Mouse (Mus musculus) layer of hippocampus, adult 6 months (tissue): ENCODE results near the gene Zbtb8a. TPM values are rescaled to one million over a fixed set of nuclear protein-coding genes. Genes with fewer than 3 reads are reported as not detected.

Experiments used
- long read RNA-seq, 2 experiments: library from polyadenylated mRNA; unstranded; transcript quantifications; one replicate each; pipeline ENCODE4 v2.0.0; 2019 to 2020
- polyA plus RNA-seq: library from polyadenylated mRNA; unstranded; fragments of <200 nt; fragmentation: Nextera tagmentation; gene quantifications from 2 replicates; pipeline ENCODE4 v1.2.3, GENCODE M21; 2021

Gene Zbtb8a
- 4.4 and 4.9 TPM in 2 replicates for polyA plus RNA-seq
- long read RNA-seq, experiment 1, transcript Zbtb8a-201 (5 exons, 2,321 nt): major isoform, 11 of 14 reads
- long read RNA-seq, experiment 1, partial matches to known transcripts: 3 of 14 reads
- long read RNA-seq, experiment 1, other reads (novel, unspliced or antisense): 0 of 14 reads
- long read RNA-seq, experiment 2, transcript Zbtb8a-201 (5 exons, 2,321 nt): major isoform, 25 of 27 reads
- long read RNA-seq, experiment 2, partial matches to known transcripts: 2 of 27 reads
- long read RNA-seq, experiment 2, other reads (novel, unspliced or antisense): 0 of 27 reads

DNA sequence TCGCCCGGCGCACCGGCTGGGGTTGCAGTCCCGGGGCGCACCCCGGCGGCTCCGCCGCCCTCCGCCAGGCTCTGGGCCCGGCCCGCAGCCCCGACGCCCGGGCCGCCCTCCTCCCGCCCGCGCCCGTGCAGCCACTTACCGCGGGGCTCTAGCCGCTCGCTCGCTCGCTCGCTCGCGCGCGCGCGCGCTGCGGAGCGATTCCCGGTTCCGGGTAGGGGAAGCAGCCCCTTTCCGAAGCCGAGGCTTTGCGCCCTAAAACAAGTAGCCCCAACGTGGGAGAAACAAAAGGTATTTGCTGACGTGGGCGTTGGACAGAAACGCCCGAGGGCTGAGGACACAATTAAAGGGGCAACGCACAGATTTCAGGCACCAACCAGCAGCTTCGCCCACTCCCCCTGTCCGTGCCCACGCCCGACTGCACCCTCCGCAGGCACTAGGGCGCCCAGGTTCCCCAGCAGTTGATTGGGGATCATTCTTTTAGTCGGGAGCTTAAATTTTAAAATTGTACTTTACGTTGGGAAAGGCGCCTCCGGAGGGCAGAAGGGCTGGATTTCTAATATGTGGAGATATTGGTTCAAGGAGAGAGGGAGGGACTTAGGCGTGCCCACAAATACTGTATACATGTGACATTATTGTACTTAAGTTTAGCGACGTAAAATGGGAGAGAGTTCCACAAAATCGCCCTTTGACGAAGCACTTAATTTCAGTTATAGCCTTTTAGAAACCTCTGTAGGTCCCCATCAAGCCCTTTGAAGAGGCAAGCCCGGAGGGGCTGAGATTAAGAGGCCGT, at the start of gene Zbtb8a:
Zbtb8a (minus strand) TSS at position 516 of the 790 bp plus-strand sequence.

DNA sequence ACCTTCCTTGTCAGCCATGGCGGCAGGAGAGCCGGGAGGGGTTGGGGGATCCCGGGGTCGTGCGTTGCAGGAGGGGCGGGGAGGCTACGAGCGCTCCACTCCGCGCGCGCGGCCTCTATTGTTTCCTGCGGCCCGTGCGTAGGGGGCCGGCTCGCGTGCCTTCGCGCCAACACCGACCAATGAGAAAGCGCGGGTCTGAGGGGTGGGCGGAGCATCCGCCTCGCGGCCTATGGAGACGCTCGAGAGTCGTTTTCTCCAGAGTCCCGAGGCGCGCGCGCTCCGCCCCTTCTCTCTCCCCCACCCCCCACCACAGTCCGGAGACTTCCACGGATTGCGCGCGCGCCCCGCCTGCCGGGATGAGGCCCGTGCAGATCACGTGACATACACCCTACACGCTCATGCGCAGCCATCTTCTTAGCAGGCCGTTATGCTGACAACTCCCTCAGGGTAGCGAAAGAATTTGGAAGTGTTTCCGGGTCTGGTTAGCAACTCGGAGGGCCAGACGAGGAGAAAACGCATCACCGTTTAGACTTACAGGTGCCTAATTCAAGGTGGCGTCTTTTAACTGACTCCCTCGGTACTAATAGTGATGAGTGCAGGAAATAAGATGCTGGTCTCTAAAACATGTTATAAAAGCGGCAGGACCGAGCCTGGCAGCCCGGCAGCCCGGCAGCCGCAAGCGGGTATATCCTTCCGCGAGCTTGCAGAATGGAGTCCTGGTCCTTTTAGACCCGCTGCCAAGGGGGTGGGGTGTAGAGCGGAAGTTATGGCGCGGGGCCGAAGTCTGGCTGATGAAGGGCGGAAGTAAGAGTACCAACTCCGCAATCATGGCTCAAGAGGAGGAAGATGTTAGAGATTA, 42.5 kb downstream of the Zbtb8a start, which contains the start of the genes Rbbp4 and Zbtb8os:
Rbbp4 (minus strand) TSS at position 155 of the 859 bp plus-strand sequence.
Zbtb8os (plus strand) TSS at position 480 of the 859 bp plus-strand sequence.

Other genes with a start within 250 kb of the Zbtb8a start
- gene Fndc5, start 241.1 kb downstream of the Zbtb8a start, polyA plus RNA-seq: 11.0 and 11.6 TPM in 2 replicates
- gene S100pbp, start 188.4 kb downstream of the Zbtb8a start, polyA plus RNA-seq: 7.7 and 9.4 TPM in 2 replicates
- gene Yars, start 188.4 kb downstream of the Zbtb8a start, polyA plus RNA-seq: 57.2 and 58.5 TPM in 2 replicates
- gene C77080, start 116.7 kb downstream of the Zbtb8a start, polyA plus RNA-seq: 3.5 and 6.9 TPM in 2 replicates
- 0.35 and 0.41 TPM in 2 replicates for gene Sync, start 90.5 kb downstream of the Zbtb8a start, polyA plus RNA-seq
- 44.3 and 45.5 TPM in 2 replicates for gene Rbbp4, start 42.7 kb downstream of the Zbtb8a start, polyA plus RNA-seq
- gene Zbtb8os, start 42.4 kb downstream of the Zbtb8a start, polyA plus RNA-seq: 65.1 and 79.8 TPM in 2 replicates
- 1.9 and 2.1 TPM in 2 replicates for gene Zbtb8b, start 62.7 kb upstream of the Zbtb8a start, polyA plus RNA-seq
- gene Bsdc1, start 83.5 kb upstream of the Zbtb8a start, polyA plus RNA-seq: 11.4 and 11.5 TPM in 2 replicates
- gene Tssk3, start 112.9 kb upstream of the Zbtb8a start, polyA plus RNA-seq: 0.15 TPM in 1 of 2 replicates, not detected in the other
- 0.98 and 1.3 TPM in 2 replicates for gene Fam229a, start 113.1 kb upstream of the Zbtb8a start, polyA plus RNA-seq
- 33.1 and 41.3 TPM in 2 replicates for gene Marcksl1, start 135.5 kb upstream of the Zbtb8a start, polyA plus RNA-seq
- 16.9 and 18.2 TPM in 2 replicates for gene Hdac1, start 164.6 kb upstream of the Zbtb8a start, polyA plus RNA-seq
- gene Lck, start 195.5 kb upstream of the Zbtb8a start, polyA plus RNA-seq: 2.4 and 2.5 TPM in 2 replicates
- 1.4 and 2.4 TPM in 2 replicates for gene Fam167b, start 200.4 kb upstream of the Zbtb8a start, polyA plus RNA-seq
- 270 and 298 TPM in 2 replicates for gene Eif3i, start 222.5 kb upstream of the Zbtb8a start, polyA plus RNA-seq
- gene Tmem234, start 222.6 kb upstream of the Zbtb8a start, polyA plus RNA-seq: 181 and 186 TPM in 2 replicates
- 3.4 and 4.1 TPM in 2 replicates for gene Dcdc2b, start 236.1 kb upstream of the Zbtb8a start, polyA plus RNA-seq
- 28.4 and 35.0 TPM in 2 replicates for gene Iqcc, start 241.0 kb upstream of the Zbtb8a start, polyA plus RNA-seq
- gene Ccdc28b, start 245.8 kb upstream of the Zbtb8a start, polyA plus RNA-seq: 31.7 and 35.6 TPM in 2 replicates